Mouse (Mus musculus) cerebellum, postnatal 36 days (tissue): Measurements from ENCODE around the gene C1galt1.

ENCODE experiments used
- DNase-seq, 2 experiments: peaks; one replicate each; pipeline ENCODE4 v3.0.0; 2021 to 2022; ENCODE audit warnings: mixed read lengths in 2 of 2

Gene C1galt1

DNA sequence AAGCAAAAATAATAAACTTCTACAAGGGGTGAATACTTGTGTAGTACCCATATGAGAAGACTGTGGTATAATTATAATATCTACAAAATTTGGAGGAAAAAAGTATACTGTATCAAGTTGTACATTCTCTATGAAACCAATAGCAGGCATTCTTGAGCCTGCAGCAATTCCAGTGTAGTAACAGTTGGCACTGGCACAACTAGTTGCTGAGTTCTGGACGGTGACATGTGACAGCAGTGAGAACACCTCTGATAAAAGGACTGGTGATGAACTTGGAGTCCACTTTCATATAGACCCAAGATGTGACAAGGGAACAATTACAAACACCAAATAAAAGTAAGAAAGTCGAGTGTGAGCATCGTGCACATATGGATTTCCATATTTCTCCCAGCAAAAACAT, 14.5 kb downstream of the C1galt1 start:
- DNase-seq: no peak

DNA sequence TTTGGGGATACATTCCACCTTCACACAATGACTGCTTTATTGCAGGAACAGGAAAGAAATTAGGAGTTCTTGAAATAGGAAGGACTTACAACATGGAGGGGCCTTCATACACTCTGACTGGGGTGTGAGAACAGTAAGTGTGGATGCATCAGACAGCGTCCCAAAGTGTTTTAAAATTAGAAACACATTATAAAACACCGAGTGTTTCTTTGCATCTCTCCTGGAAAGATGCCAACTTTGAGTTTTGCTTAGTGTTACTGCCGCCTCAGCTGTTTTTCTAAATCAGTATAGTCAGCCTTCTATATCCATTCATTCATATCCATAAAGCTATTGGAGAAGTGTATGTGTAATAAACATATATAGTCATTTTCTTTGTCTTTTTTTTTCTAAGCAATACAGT, 16.4 kb downstream of the C1galt1 start:
- no peak for DNase-seq

- DNase-seq: no peak
These were observed 18.7 kb downstream of the C1galt1 start for GRCm38 (mm10) chr6:7863354-7863753.

DNA sequence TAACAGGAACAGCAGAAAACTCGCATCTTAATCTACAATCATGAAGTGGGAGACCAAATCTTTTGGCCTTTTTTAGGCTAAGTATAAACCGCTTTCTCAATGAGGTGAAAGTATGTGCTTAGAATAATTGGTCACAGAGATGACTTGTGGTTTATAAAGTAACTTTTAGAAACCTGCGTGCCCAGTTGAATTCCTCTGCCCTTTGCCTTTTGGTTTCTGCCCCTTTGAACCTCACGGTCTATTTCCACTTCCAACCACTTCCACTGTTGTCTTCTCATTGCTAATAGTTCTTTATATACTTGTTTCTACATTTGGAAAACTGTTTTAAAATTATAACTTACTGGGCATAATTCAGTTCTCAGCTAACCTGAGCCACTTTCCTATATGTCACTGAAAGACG, 32.2 kb downstream of the C1galt1 start:
- no peak for DNase-seq

DNA sequence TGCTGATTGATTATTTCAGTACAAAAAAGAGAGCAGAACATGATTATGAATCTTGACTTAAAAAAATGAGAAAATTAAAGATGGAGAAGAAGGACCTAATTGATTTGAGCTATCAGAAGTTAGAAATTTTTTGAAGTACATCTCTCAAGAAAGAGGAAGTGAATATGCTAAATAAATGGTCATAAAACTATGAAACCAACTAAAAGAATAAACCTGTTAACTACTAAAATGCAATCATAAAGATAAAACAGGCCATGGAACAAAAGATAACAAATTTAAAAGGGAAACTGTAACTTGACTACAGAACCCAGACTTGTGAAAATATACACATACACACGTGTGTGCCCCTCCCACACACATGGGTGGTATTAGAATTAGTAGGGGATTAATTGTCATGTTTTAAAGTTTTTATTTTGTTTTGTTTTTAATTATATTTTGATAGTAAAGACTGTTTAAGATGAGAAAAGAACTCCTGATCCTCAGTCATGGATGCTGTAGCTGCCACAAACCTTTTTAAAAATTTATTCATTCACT, 37.0 kb downstream of the C1galt1 start:
- no peak for DNase-seq

- no peak for DNase-seq
These were observed 37.9 kb downstream of the C1galt1 start for GRCm38 (mm10) chr6:7882520-7882919.

DNA sequence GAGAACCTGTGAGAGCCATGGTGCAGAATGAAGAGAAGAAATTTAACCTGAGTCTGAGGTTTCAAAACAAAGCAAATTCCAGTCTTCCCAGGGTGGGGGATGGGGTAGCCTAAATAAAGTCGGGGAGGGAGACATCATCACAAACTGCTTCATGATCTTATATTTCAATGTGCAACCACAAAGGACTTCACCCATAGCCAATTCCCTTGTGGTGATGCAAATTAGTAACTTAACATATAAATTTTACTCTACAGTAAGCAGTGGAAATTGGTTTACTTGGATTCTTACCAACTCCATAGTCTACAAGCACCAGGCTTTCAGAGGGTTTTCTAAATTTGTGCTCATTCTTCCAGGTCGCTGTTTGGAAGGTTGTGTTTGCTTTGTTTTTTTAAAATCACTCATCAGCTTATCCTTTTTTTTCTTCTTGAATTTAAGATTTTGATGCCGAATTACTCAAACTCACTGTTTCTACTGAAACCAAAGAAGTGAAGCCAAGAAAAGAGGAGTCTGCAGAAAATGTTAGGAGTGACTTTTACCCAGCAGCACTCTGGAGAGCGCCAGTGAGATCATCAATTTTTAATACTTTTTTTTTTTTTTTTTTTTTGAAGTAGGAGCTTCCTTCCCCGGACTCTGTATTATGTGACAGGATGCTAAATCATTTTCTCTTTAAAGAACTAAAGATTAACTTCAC, 41.5 kb downstream of the C1galt1 start:
- DNase-seq: no peak

- DNase-seq: no peak
These were observed 42.0 kb downstream of the C1galt1 start for GRCm38 (mm10) chr6:7886685-7887004.

DNA sequence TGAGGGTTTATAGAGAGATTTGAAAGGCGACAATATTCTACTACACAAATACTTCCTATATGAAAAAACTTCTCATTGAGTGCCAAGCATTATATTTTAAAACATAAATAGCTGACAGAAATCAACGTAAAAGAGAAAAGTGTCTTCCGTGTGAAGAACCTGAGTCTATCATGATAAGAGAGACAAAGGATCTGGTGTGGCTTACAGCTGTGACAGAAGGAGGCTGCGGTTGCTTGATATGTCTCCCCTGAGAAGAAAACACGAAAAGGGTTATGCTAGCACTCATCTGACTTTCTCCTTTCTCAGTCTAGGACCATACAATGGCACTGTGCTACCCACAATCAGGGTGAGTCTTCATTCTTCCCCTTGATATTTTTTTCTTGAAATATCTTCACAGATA, 51.7 kb downstream of the C1galt1 start:
- DNase-seq: no peak

DNA sequence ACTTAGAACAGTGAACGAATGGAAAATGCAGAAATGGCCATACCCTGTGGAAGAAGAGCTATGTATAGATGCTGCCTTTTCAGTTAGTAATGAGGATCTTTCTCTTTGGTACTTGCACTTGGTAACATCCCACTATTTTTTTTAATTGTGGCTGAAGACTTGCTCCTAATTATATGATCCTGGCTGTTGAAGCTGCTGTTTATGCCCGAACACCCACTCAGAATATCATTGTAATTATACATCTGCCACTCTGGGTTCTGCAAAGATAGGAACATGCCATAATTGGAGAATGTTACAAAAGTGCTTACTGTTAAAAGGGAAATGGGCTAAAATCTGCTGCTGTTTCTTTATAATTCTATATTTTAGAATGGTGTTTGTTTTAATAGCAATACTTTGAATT, 67.4 kb downstream of the C1galt1 start:
- DNase-seq: no peak
